Mouse (Mus musculus) cerebellum, adult 2 months (tissue): ENCODE results near the gene Insc.

ENCODE experiments used
- CTCF ChIP-seq: fragments of 200-500 bp; IDR thresholded peaks from 2 replicates; pipeline ENCODE4 v1.5.1; 2011; ENCODE audit warnings: low read depth, mild to moderate bottlenecking, control low read depth, low read length, moderate library complexity, borderline replicate concordance; ENCODE audit not compliant: insufficient read depth
- POLR2A ChIP-seq: fragments of 200-500 bp; IDR thresholded peaks from 2 replicates; pipeline ENCODE4 v1.6.1; 2011; ENCODE audit warnings: low read length, control low read depth, borderline replicate concordance; ENCODE audit not compliant: insufficient read depth

DNA sequence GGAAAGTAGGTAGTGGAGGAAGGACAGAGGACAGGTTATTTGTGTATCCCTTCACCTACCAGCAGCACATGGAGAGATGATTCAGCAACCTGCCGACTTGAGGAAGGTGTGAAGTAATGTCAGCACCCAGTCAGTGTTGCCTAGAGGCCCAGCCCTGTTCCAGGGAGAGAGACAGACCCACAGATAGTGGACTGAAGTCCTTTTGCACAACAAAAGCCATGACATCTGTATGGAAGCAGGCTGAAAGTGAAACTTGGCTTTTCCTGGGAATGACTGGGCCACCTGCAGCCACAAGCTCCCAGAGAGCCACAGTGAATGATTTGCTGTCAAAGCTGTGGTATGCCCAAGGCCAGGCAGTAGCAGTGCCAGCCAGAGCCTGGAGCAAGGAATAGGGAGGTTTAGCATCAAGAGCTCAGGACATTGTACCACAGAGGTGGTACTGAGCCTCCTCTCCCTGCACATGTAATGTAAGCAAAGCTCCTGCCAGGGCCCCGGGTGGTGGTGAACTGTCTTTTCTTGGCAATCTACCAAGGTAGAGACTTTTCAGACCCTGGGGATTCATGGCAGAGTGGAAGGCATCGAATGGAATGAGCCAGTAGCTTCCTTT lies 1.2 kb downstream of the Insc start:
- TF ChIP-seq CTCF (no peak), POLR2A (no peak)
